Mouse (Mus musculus): ENCODE data around the gene Wfdc16. TPM values are rescaled to one million over a fixed set of nuclear protein-coding genes. Genes with fewer than 3 reads are reported as not detected.
"Not testable (repeated sequence)": the region's sequence is repeated elsewhere in the genome, so short reads cannot be mapped to it uniquely, and the experiment has no call there.

Wfdc16 gene
- total RNA-seq, 1 experiment from 2014 or later = not detected

GRCm38 (mm10) chr2:164615386-164615785 lies 23.2 kb downstream of the Wfdc16 start:
- ATAC-seq (replicated peaks in 1 of 2; ENCODE audit: insufficient read depth in 1 of 2, low FRiP score in 2 of 2, low TSS enrichment in 1 of 2, low read depth in 1 of 2, poor library complexity in 2 of 2, severe bottlenecking in 2 of 2) = no peak

GRCm38 (mm10) chr2:164613471-164613870 lies 25.1 kb downstream of the Wfdc16 start, which contains the start of the genes Wfdc6b and Wfdc8:
Wfdc6b (plus strand) TSS chr2:164613522.
Wfdc8 (minus strand) TSS chr2:164613626.
- not testable (repeated sequence) for ATAC-seq (replicated peaks in 1 of 2; ENCODE audit: insufficient read depth in 1 of 2, low FRiP score in 2 of 2, low TSS enrichment in 1 of 2, low read depth in 1 of 2, poor library complexity in 2 of 2, severe bottlenecking in 2 of 2)

GRCm38 (mm10) chr2:164608781-164609180 lies 29.8 kb downstream of the Wfdc16 start:
- no peak for ATAC-seq (replicated peaks in 1 of 2; ENCODE audit: insufficient read depth in 1 of 2, low FRiP score in 2 of 2, low TSS enrichment in 1 of 2, low read depth in 1 of 2, poor library complexity in 2 of 2, severe bottlenecking in 2 of 2)

GRCm38 (mm10) chr2:164604411-164604810 lies 34.2 kb downstream of the Wfdc16 start:
- no peak for ATAC-seq (replicated peaks in 1 of 2; ENCODE audit: insufficient read depth in 1 of 2, low FRiP score in 2 of 2, low TSS enrichment in 1 of 2, low read depth in 1 of 2, poor library complexity in 2 of 2, severe bottlenecking in 2 of 2)

GRCm38 (mm10) chr2:164603482-164603881 lies 35.1 kb downstream of the Wfdc16 start:
- ATAC-seq (replicated peaks in 1 of 2; ENCODE audit: insufficient read depth in 1 of 2, low FRiP score in 2 of 2, low TSS enrichment in 1 of 2, low read depth in 1 of 2, poor library complexity in 2 of 2, severe bottlenecking in 2 of 2) = no peak

GRCm38 (mm10) chr2:164600179-164600578 lies 38.4 kb downstream of the Wfdc16 start:
- no peak for ATAC-seq (replicated peaks in 1 of 2; ENCODE audit: insufficient read depth in 1 of 2, low FRiP score in 2 of 2, low TSS enrichment in 1 of 2, low read depth in 1 of 2, poor library complexity in 2 of 2, severe bottlenecking in 2 of 2)

GRCm38 (mm10) chr2:164593494-164593893 lies 45.1 kb downstream of the Wfdc16 start, which contains the start of gene Eppin:
Eppin (minus strand) TSS chr2:164593594.
- no peak for ATAC-seq (replicated peaks in 1 of 2; ENCODE audit: insufficient read depth in 1 of 2, low FRiP score in 2 of 2, low TSS enrichment in 1 of 2, low read depth in 1 of 2, poor library complexity in 2 of 2, severe bottlenecking in 2 of 2)

GRCm38 (mm10) chr2:164592014-164592413 lies 46.6 kb downstream of the Wfdc16 start:
- ATAC-seq (replicated peaks in 1 of 2; ENCODE audit: insufficient read depth in 1 of 2, low FRiP score in 2 of 2, low TSS enrichment in 1 of 2, low read depth in 1 of 2, poor library complexity in 2 of 2, severe bottlenecking in 2 of 2) = peak; percentile 53 to 56; a peak in 2 of 4 replicates

- ATAC-seq (replicated peaks in 1 of 2; ENCODE audit: insufficient read depth in 1 of 2, low FRiP score in 2 of 2, low TSS enrichment in 1 of 2, low read depth in 1 of 2, poor library complexity in 2 of 2, severe bottlenecking in 2 of 2) = not testable (repeated sequence)
Observed at GRCm38 (mm10) chr2:164585025-164585725, 53.4 kb downstream of the Wfdc16 start, which contains the start of gene Wfdc6a. Wfdc6a (minus strand) TSS chr2:164585447.

Other genes with a start within 250 kb of the Wfdc16 start
- 5.4 and 12.8 TPM in 2 replicates for gene Slpi, start 249.7 kb downstream of the Wfdc16 start, total RNA-seq (2017)
- not detected in 2 replicates for gene Rbpjl, start 235.7 kb downstream of the Wfdc16 start, total RNA-seq (2017)
- 0.31 TPM in 1 of 2 replicates, not detected in the other for gene Matn4, start 233.6 kb downstream of the Wfdc16 start, total RNA-seq (2017)
- gene Sdc4, start 194.9 kb downstream of the Wfdc16 start, total RNA-seq (2017) = 11.6 and 17.7 TPM in 2 replicates
- gene Sys1, start 181.8 kb downstream of the Wfdc16 start, total RNA-seq (2017) = 17.0 and 20.7 TPM in 2 replicates
- 1.7 TPM in 1 of 2 replicates, not detected in the other for gene Gm20458, start 177.8 kb downstream of the Wfdc16 start, total RNA-seq (2017)
- not detected in 2 replicates for gene Trp53tg5, start 165.1 kb downstream of the Wfdc16 start, total RNA-seq (2017)
- gene Dbndd2, start 152.7 kb downstream of the Wfdc16 start, total RNA-seq (2017) = 1.6 TPM in 1 of 2 replicates, not detected in the other
- gene Pigt, start 141.3 kb downstream of the Wfdc16 start, total RNA-seq (2017) = 28.1 and 28.2 TPM in 2 replicates
- gene Wfdc2, start 76.4 kb downstream of the Wfdc16 start, total RNA-seq (2017) = 7.5 and 11.6 TPM in 2 replicates
- gene Spint3, start 65.3 kb downstream of the Wfdc16 start, total RNA-seq (2017) = not detected in 2 replicates
- gene Wfdc6a, start 53.3 kb downstream of the Wfdc16 start, total RNA-seq (2017) = not detected in 2 replicates
- not detected in 2 replicates for gene Eppin, start 45.2 kb downstream of the Wfdc16 start, total RNA-seq (2017)
- not detected in 2 replicates for gene Wfdc6b, start 25.3 kb downstream of the Wfdc16 start, total RNA-seq (2017)
- gene Wfdc8, start 25.2 kb downstream of the Wfdc16 start, total RNA-seq (2017) = not detected in 2 replicates
- gene Wfdc10, start 17.2 kb upstream of the Wfdc16 start, total RNA-seq (2017) = 3.5 TPM in 1 of 2 replicates, not detected in the other
- gene Wfdc9, start 17.8 kb upstream of the Wfdc16 start, total RNA-seq (2017) = not detected in 2 replicates
- not detected in 2 replicates for gene Wfdc11, start 35.3 kb upstream of the Wfdc16 start, total RNA-seq (2017)
- not detected in 2 replicates for gene Wfdc13, start 46.3 kb upstream of the Wfdc16 start, total RNA-seq (2017)
- not detected in 2 replicates for gene Spint4, start 59.7 kb upstream of the Wfdc16 start, total RNA-seq (2017)
- gene Spint5, start 76.5 kb upstream of the Wfdc16 start, total RNA-seq (2017) = not detected in 2 replicates
- gene Wfdc3, start 107.1 kb upstream of the Wfdc16 start, total RNA-seq (2017) = 1.6 and 1.9 TPM in 2 replicates
- gene Dnttip1, start 107.2 kb upstream of the Wfdc16 start, total RNA-seq (2017) = 22.9 and 31.3 TPM in 2 replicates
- 60.3 and 131 TPM in 2 replicates for gene Ube2c, start 131.1 kb upstream of the Wfdc16 start, total RNA-seq (2017)
- gene Tnnc2, start 141.2 kb upstream of the Wfdc16 start, total RNA-seq (2017) = 1.6 TPM in 1 of 2 replicates, not detected in the other
- gene Snx21, start 147.0 kb upstream of the Wfdc16 start, total RNA-seq (2017) = 2.0 and 2.2 TPM in 2 replicates
- gene Acot8, start 166.1 kb upstream of the Wfdc16 start, total RNA-seq (2017) = 7.5 and 28.1 TPM in 2 replicates
- 2.5 and 4.1 TPM in 2 replicates for gene Zswim3, start 166.3 kb upstream of the Wfdc16 start, total RNA-seq (2017)
- 1.9 and 2.4 TPM in 2 replicates for gene Zswim1, start 183.9 kb upstream of the Wfdc16 start, total RNA-seq (2017)
- not detected in 2 replicates for gene Spata25, start 189.7 kb upstream of the Wfdc16 start, total RNA-seq (2017)
- 53.0 and 74.2 TPM in 2 replicates for gene Ctsa, start 194.1 kb upstream of the Wfdc16 start, total RNA-seq (2017)
- gene Neurl2, start 194.7 kb upstream of the Wfdc16 start, total RNA-seq (2017) = 2.1 TPM in 1 of 2 replicates, not detected in the other
- 0.55 and 0.56 TPM in 2 replicates for gene Pltp, start 218.9 kb upstream of the Wfdc16 start, total RNA-seq (2017)
- gene Pcif1, start 240.5 kb upstream of the Wfdc16 start, total RNA-seq (2017) = 19.7 and 23.4 TPM in 2 replicates